Mouse (Mus musculus): ENCODE measurements at regions not wholly inside any gene's neighbourhood (a gene's known extent, or its start where the extent isn't known, plus 50 kb on each side); places are given as distances from the start of the nearest gene placed in this dataset.

- DNase-seq (ENCODE audit: low read depth): no peak
These were observed 323.5 kb downstream of the Ppp3ca start for GRCm38 (mm10) chr3:136993473-136993872.

- DNase-seq (ENCODE audit: low read depth): peak; percentile 26
These were observed 324.6 kb downstream of the Ppp3ca start for GRCm38 (mm10) chr3:136994361-136995083.

GRCm38 (mm10) chr3:136995611-136996335 is 325.8 kb downstream of the Ppp3ca start:
- DNase-seq (ENCODE audit: low read depth): no peak

GRCm38 (mm10) chr3:136996381-136996895 is 326.5 kb downstream of the Ppp3ca start:
- no peak for DNase-seq (ENCODE audit: low read depth)

GRCm38 (mm10) chr3:137011551-137011950 is 329.3 kb upstream of the Emcn start:
- no peak for DNase-seq (ENCODE audit: low read depth)

- peak; percentile 57 for DNase-seq (ENCODE audit: low read depth)
These were observed 326.2 kb upstream of the Emcn start for GRCm38 (mm10) chr3:137014686-137015085.

GRCm38 (mm10) chr3:137015199-137015598 is 325.7 kb upstream of the Emcn start:
- DNase-seq (ENCODE audit: low read depth): no peak

GRCm38 (mm10) chr3:137019971-137020634 is 320.8 kb upstream of the Emcn start:
- no peak for DNase-seq (ENCODE audit: low read depth)

- DNase-seq (ENCODE audit: low read depth): no peak
These were observed 311.3 kb upstream of the Emcn start for GRCm38 (mm10) chr3:137029546-137029945.

- no peak for DNase-seq (ENCODE audit: low read depth)
These were observed 308.1 kb upstream of the Emcn start for GRCm38 (mm10) chr3:137032802-137033201.

- no peak for DNase-seq (ENCODE audit: low read depth)
These were observed 301.2 kb upstream of the Emcn start for GRCm38 (mm10) chr3:137039638-137040037.

- no peak for DNase-seq (ENCODE audit: low read depth)
These were observed 284.2 kb upstream of the Emcn start for GRCm38 (mm10) chr3:137056544-137057224.

GRCm38 (mm10) chr3:137057225-137057910 is 283.5 kb upstream of the Emcn start:
- DNase-seq (ENCODE audit: low read depth): no peak

GRCm38 (mm10) chr3:137057911-137058260 is 283.0 kb upstream of the Emcn start:
- DNase-seq (ENCODE audit: low read depth): no peak

- DNase-seq (ENCODE audit: low read depth): no peak
These were observed 278.8 kb upstream of the Emcn start for GRCm38 (mm10) chr3:137062067-137062466.

- no peak for DNase-seq (ENCODE audit: low read depth)
These were observed 273.5 kb upstream of the Emcn start for GRCm38 (mm10) chr3:137067336-137067735.

GRCm38 (mm10) chr3:137069334-137069733 is 271.5 kb upstream of the Emcn start:
- DNase-seq (ENCODE audit: low read depth): no peak

- no peak for DNase-seq (ENCODE audit: low read depth)
These were observed 262.9 kb upstream of the Emcn start for GRCm38 (mm10) chr3:137077718-137078599.

- no peak for DNase-seq (ENCODE audit: low read depth)
These were observed 262.3 kb upstream of the Emcn start for GRCm38 (mm10) chr3:137078600-137078975.

GRCm38 (mm10) chr3:137086896-137087295 is 254.0 kb upstream of the Emcn start:
- DNase-seq (ENCODE audit: low read depth): no peak

Data from NIH3T3 (cell line).